Mouse (Mus musculus): ENCODE results near the gene Arhgap25.

Arhgap25 gene

GRCm38 (mm10) chr6:87532953-87533710 lies at the start of gene Arhgap25:
Gene Arhgap25 (minus strand): TSS chr6:87533259.
- no peak for TF ChIP-seq GATA4 (IDR thresholded peaks at IDR 0.05; ENCODE audit: insufficient replicate concordance, low read length)

GRCm38 (mm10) chr6:87582456-87582855 lies 49.4 kb upstream of the Arhgap25 start:
- no peak for TF ChIP-seq GATA4 (IDR thresholded peaks at IDR 0.05; ENCODE audit: insufficient replicate concordance, low read length)

GRCm38 (mm10) chr6:87581581-87581980 lies 48.5 kb upstream of the Arhgap25 start:
- no peak for TF ChIP-seq GATA4 (IDR thresholded peaks at IDR 0.05; ENCODE audit: insufficient replicate concordance, low read length)

- no peak for TF ChIP-seq GATA4 (IDR thresholded peaks at IDR 0.05; ENCODE audit: insufficient replicate concordance, low read length)
Measured at GRCm38 (mm10) chr6:87581071-87581470, 48.0 kb upstream of the Arhgap25 start.

- TF ChIP-seq GATA4 (IDR thresholded peaks at IDR 0.05; ENCODE audit: insufficient replicate concordance, low read length), result no peak
Measured at GRCm38 (mm10) chr6:87578247-87578646, 45.2 kb upstream of the Arhgap25 start.

- TF ChIP-seq GATA4 (IDR thresholded peaks at IDR 0.05; ENCODE audit: insufficient replicate concordance, low read length), result no peak
Measured at GRCm38 (mm10) chr6:87576648-87577330, 43.7 kb upstream of the Arhgap25 start.

- no peak for TF ChIP-seq GATA4 (IDR thresholded peaks at IDR 0.05; ENCODE audit: insufficient replicate concordance, low read length)
Measured at GRCm38 (mm10) chr6:87567686-87568593, 34.9 kb upstream of the Arhgap25 start.

- no peak for TF ChIP-seq GATA4 (IDR thresholded peaks at IDR 0.05; ENCODE audit: insufficient replicate concordance, low read length)
Measured at GRCm38 (mm10) chr6:87565166-87565565, 32.1 kb upstream of the Arhgap25 start.

GRCm38 (mm10) chr6:87564356-87564755 lies 31.3 kb upstream of the Arhgap25 start:
- TF ChIP-seq GATA4 (IDR thresholded peaks at IDR 0.05; ENCODE audit: insufficient replicate concordance, low read length), result no peak

GRCm38 (mm10) chr6:87553724-87554123 lies 20.7 kb upstream of the Arhgap25 start:
- no peak for TF ChIP-seq GATA4 (IDR thresholded peaks at IDR 0.05; ENCODE audit: insufficient replicate concordance, low read length)

- TF ChIP-seq GATA4 (IDR thresholded peaks at IDR 0.05; ENCODE audit: insufficient replicate concordance, low read length), result no peak
Measured at GRCm38 (mm10) chr6:87552054-87552807, 19.2 kb upstream of the Arhgap25 start.

GRCm38 (mm10) chr6:87547836-87548235 lies 14.8 kb upstream of the Arhgap25 start:
- TF ChIP-seq GATA4 (IDR thresholded peaks at IDR 0.05; ENCODE audit: insufficient replicate concordance, low read length), result no peak

GRCm38 (mm10) chr6:87547431-87547830 lies 14.4 kb upstream of the Arhgap25 start:
- TF ChIP-seq GATA4 (IDR thresholded peaks at IDR 0.05; ENCODE audit: insufficient replicate concordance, low read length), result no peak

- no peak for TF ChIP-seq GATA4 (IDR thresholded peaks at IDR 0.05; ENCODE audit: insufficient replicate concordance, low read length)
Measured at GRCm38 (mm10) chr6:87545331-87546217, 12.5 kb upstream of the Arhgap25 start.
